Mouse (Mus musculus) G1E (cell line): ENCODE measurements around the gene Mroh3.

ENCODE experiments used
- CTCF ChIP-seq: IDR thresholded peaks from 2 replicates; pipeline ENCODE4 v1.5.1; 2012; ENCODE audit warnings: low read depth, low read length, inconsistent platforms, mixed read lengths
- GATA1 ChIP-seq: IDR thresholded peaks from 2 replicates; pipeline ENCODE4 v1.6.1; 2012; ENCODE audit warnings: borderline replicate concordance, low read length, inconsistent platforms, mixed read lengths
- GATA2 ChIP-seq: IDR thresholded peaks from 2 replicates; pipeline ENCODE4 v1.6.1; 2012; ENCODE audit warnings: low read depth, low read length, inconsistent platforms, borderline replicate concordance
- POLR2AphosphoS5 ChIP-seq: IDR thresholded peaks from 2 replicates; pipeline ENCODE4 v1.6.1; 2012; ENCODE audit warnings: low read depth, low read length, inconsistent platforms; ENCODE audit not compliant: insufficient replicate concordance
- TAL1 ChIP-seq: conservative IDR thresholded peaks from 2 replicates; pipeline ENCODE4 v1.6.1; 2012; ENCODE audit warnings: low read depth, low read length, inconsistent platforms, mixed read lengths

- TF ChIP-seq TAL1 (no peak), GATA1 (no peak), CTCF (no peak), GATA2 (no peak), POLR2AphosphoS5 (no peak)
Observed at GRCm38 (mm10) chr1:136156304-136156703, 56.3 kb downstream of the Mroh3 start.
